Mouse (Mus musculus) kidney, postnatal 0 days (tissue): ENCODE measurements around the gene Scamp4. TPM values are rescaled to one million over a fixed set of nuclear protein-coding genes. Genes with fewer than 3 reads are reported as not detected.

Source experiments
- ATAC-seq: fragments of 200-750 bp; cut with Nextera tagmentation; replicated peaks from 2 replicates; pipeline ENCODE4 v1.8.0; 2017; ENCODE audit warnings: low read depth, moderate number of reproducible peaks, moderate TSS enrichment, moderate library complexity; ENCODE audit not compliant: low FRiP score
- DNase-seq: peaks from one replicate; pipeline ENCODE4 v3.0.0-alpha.2; 2016; ENCODE audit warnings: low spot score
- H3K27ac ChIP-seq: fragments of 300-500 bp; sonication (generic); 2 replicates; pipeline ENCODE4 v1.5.1; 2014; ENCODE audit warnings: mild to moderate bottlenecking
- H3K27me3 ChIP-seq: fragments of 300-500 bp; sonication (generic); 2 replicates; pipeline ENCODE4 v1.6.1; 2014; ENCODE audit warnings: low read length, mixed read lengths; ENCODE audit not compliant: insufficient read depth
- H3K36me3 ChIP-seq: fragments of 300-500 bp; sonication (generic); 2 replicates; pipeline ENCODE4 v1.6.1; 2014; ENCODE audit warnings: low read length, mixed read lengths; ENCODE audit not compliant: insufficient read depth
- H3K4me1 ChIP-seq: fragments of 300-500 bp; sonication (generic); replicated peaks from 2 replicates; pipeline ENCODE4 v1.6.1; 2014; ENCODE audit warnings: antibody characterized with exemption, low read length, mixed read lengths; ENCODE audit not compliant: insufficient read depth
- H3K4me2 ChIP-seq: fragments of 300-500 bp; sonication (generic); 2 replicates; pipeline ENCODE4 v1.6.1; 2014; ENCODE audit warnings: mild to moderate bottlenecking, low read length, moderate library complexity, mixed read lengths
- H3K4me3 ChIP-seq: fragments of 300-500 bp; sonication (generic); replicated peaks from 2 replicates; pipeline ENCODE4 v1.5.1; 2014; ENCODE audit warnings: low read depth, low read length
- H3K9ac ChIP-seq: fragments of 300-500 bp; sonication (generic); 2 replicates; pipeline ENCODE4 v1.6.1; 2014; ENCODE audit warnings: low read depth, low read length
- H3K9me3 ChIP-seq: fragments of 300-500 bp; sonication (generic); replicated peaks from 2 replicates; pipeline ENCODE4 v1.6.1; 2016; ENCODE audit warnings: low read length, inconsistent platforms, mixed read lengths
- CTCF ChIP-seq: IDR thresholded peaks from 2 replicates; pipeline ENCODE4 v1.5.1; 2016; ENCODE audit warnings: antibody characterized with exemption, low read depth, mild to moderate bottlenecking, moderate library complexity
- WGBS: fragments of 180-500 bp; shearing (Covaris S2); extraction: QIAGEN DNeasy Blood & Tissue Kit; methylation state at CpG from one replicate; pipeline ENCODE4 v1.1.7; 2014; 5-methylcytosine and 5-hydroxymethylcytosine counted together
- polyA plus RNA-seq: library from polyadenylated mRNA; unstranded; fragments of >200 nt; fragmentation: Nextera tagmentation; extraction: Ambion mirVana; gene quantifications from 2 replicates; pipeline ENCODE4 v1.2.1, GENCODE M21; 2015

Scamp4 gene
- polyA plus RNA-seq, 1 experiment from 2014 or later = 80.7 TPM

GRCm38 (mm10) chr10:80606306-80606705 lies 3.6 kb downstream of the Scamp4 start:
- no peak for ATAC-seq
- Histone ChIP-seq H3K36me3 (peaks cover 30% of the 10 kb centered on the region), H3K4me3 (no peak overlapping the region), H3K27ac (no peak overlapping the region), H3K27me3 (no peaks in the 10 kb centered on the region), H3K9me3 (no peaks in the 10 kb centered on the region), H3K4me1 (peaks cover 9% of the 10 kb centered on the region; the same call in 1 of the 2 replicates), H3K4me2 (no peak overlapping the region), H3K9ac (no peak overlapping the region)
- no peak for TF ChIP-seq CTCF
- no peak for DNase-seq
- WGBS = 89% methylated on average over 22 of the region's 23 CpGs

GRCm38 (mm10) chr10:80606737-80607350 lies 4.2 kb downstream of the Scamp4 start:
- ATAC-seq = no peak
- no peak overlapping the region for H3K27ac ChIP-seq
- peaks cover 9% of the 10 kb centered on the region; the same call in 1 of the 2 replicates for H3K4me1 ChIP-seq
- no peak for DNase-seq
- no peak for TF ChIP-seq CTCF
- no peaks in the 10 kb centered on the region for H3K9me3 ChIP-seq
- no peak overlapping the region for H3K9ac ChIP-seq
- peaks cover 30% of the 10 kb centered on the region for H3K36me3 ChIP-seq
- no peak overlapping the region for H3K4me2 ChIP-seq
- 91% methylated on average over 34 of the region's 34 CpGs for WGBS
- H3K4me3 ChIP-seq = no peak overlapping the region
- no peaks in the 10 kb centered on the region for H3K27me3 ChIP-seq

- Histone ChIP-seq H3K4me1 (peaks cover 8% of the 10 kb centered on the region; the same call in 1 of the 2 replicates), H3K4me3 (no peak overlapping the region), H3K9ac (no peak overlapping the region), H3K36me3 (peaks cover 41% of the 10 kb centered on the region), H3K27me3 (no peaks in the 10 kb centered on the region), H3K9me3 (no peaks in the 10 kb centered on the region), H3K4me2 (no peak overlapping the region), H3K27ac (no peak overlapping the region)
- 93% methylated on average over 3 of the region's 3 CpGs for WGBS
- no peak for TF ChIP-seq CTCF
- ATAC-seq (no peak), DNase-seq (no peak)
These were observed 5.8 kb downstream of the Scamp4 start for GRCm38 (mm10) chr10:80608435-80608834.

- DNase-seq (no peak), ATAC-seq (no peak)
- no peak overlapping the region for H3K4me3 ChIP-seq
- no peak overlapping the region for H3K9ac ChIP-seq
- H3K4me1 ChIP-seq = no peaks in the 10 kb centered on the region
- no peak overlapping the region for H3K27ac ChIP-seq
- TF ChIP-seq CTCF = no peak
- peaks cover 47% of the 10 kb centered on the region for H3K36me3 ChIP-seq
- H3K27me3 ChIP-seq = no peaks in the 10 kb centered on the region
- no peaks in the 10 kb centered on the region for H3K9me3 ChIP-seq
- 90% methylated on average over 10 of the region's 10 CpGs for WGBS
- no peak overlapping the region for H3K4me2 ChIP-seq
These were observed 6.7 kb downstream of the Scamp4 start for GRCm38 (mm10) chr10:80609269-80609924.

GRCm38 (mm10) chr10:80610116-80610785 lies 7.6 kb downstream of the Scamp4 start:
- 92% methylated on average over 9 of the region's 9 CpGs for WGBS
- no peaks in the 10 kb centered on the region for H3K4me1 ChIP-seq

GRCm38 (mm10) chr10:80611024-80611423 lies 8.4 kb downstream of the Scamp4 start:
- Histone ChIP-seq H3K27me3 (no peaks in the 10 kb centered on the region), H3K36me3 (peaks cover 58% of the 10 kb centered on the region)
- WGBS = 72% methylated on average over 4 of the region's 4 CpGs

More at GRCm38 (mm10) chr10:80610116-80610785, 7.6 kb downstream of the Scamp4 start:
- no peak for ATAC-seq
- H3K27me3 ChIP-seq = no peaks in the 10 kb centered on the region
- no peak overlapping the region for H3K27ac ChIP-seq
- no peak overlapping the region for H3K9ac ChIP-seq
- no peak overlapping the region for H3K4me2 ChIP-seq
- TF ChIP-seq CTCF = no peak
- H3K4me3 ChIP-seq = no peak overlapping the region
- no peaks in the 10 kb centered on the region for H3K9me3 ChIP-seq
- H3K36me3 ChIP-seq = peaks cover 51% of the 10 kb centered on the region
- DNase-seq = no peak

More at GRCm38 (mm10) chr10:80611024-80611423, 8.4 kb downstream of the Scamp4 start:
- H3K9me3 ChIP-seq = no peaks in the 10 kb centered on the region
- peak; percentile 81 for TF ChIP-seq CTCF
- H3K4me1 ChIP-seq = no peaks in the 10 kb centered on the region
- no peak for ATAC-seq
- no peak overlapping the region for H3K9ac ChIP-seq
- no peak overlapping the region for H3K4me3 ChIP-seq
- H3K4me2 ChIP-seq = no peak overlapping the region
- DNase-seq = peak; percentile 69
- H3K27ac ChIP-seq = no peak overlapping the region
